Mouse (Mus musculus) layer of hippocampus, postnatal 25 days (tissue): Measurements from ENCODE around the gene Spata4. TPM values are rescaled to one million over a fixed set of nuclear protein-coding genes. Genes with fewer than 3 reads are reported as not detected.
A peak's percentile ranks its signal among the peaks of the same experiment; 100 is the strongest.
"Not testable (repeated sequence)": the region's sequence is repeated elsewhere in the genome, so short reads cannot be mapped to it uniquely, and the experiment has no call there.

Experiments
- DNase-seq, 2 experiments: peaks; one replicate each; pipeline ENCODE4 v3.0.0; 2022; ENCODE audit warnings: mixed read lengths in 2 of 2, low spot score in 1 of 2; ENCODE audit errors: extremely low spot score in 1 of 2
- total RNA-seq, 2 experiments: library from RNA; stranded (reverse); gene quantifications; 2 replicates each; pipeline ENCODE4 v1.2.3; 2021

Gene Spata4
- total RNA-seq, result not detected

- peak; percentile 24 to 30 for DNase-seq
Measured at GRCm38 (mm10) chr8:54600671-54601251, at the start of gene Spata4. Gene Spata4, plus strand, starts transcription at chr8:54600781.

- no peak for DNase-seq
Measured at GRCm38 (mm10) chr8:54554921-54555320, 45.7 kb upstream of the Spata4 start.

- no peak for DNase-seq
Measured at GRCm38 (mm10) chr8:54562137-54562536, 38.4 kb upstream of the Spata4 start.

DNA sequence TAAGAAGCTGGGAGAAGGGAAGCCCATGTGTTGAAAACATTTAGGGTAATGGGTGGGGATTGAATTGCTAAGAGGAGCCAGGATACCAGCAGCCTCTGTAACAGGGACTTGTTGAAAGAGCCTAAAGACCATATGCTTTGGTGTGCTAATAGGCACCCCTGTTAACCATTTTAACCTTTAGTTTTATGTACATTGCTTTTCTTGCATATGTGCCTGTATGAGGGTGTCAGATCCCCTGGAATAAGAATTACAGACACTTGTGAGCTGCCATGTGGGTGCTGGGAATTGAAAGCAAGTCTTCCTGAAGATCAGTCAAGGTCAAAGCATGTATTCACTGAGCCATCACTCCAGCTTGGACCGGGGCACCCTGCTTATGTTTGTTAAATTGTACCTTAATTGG, 35.4 kb upstream of the Spata4 start:
- no peak for DNase-seq

GRCm38 (mm10) chr8:54565603-54566260, 34.8 kb upstream of the Spata4 start:
- no peak for DNase-seq

- no peak for DNase-seq
Measured at GRCm38 (mm10) chr8:54567168-54567567, 33.4 kb upstream of the Spata4 start.

DNA sequence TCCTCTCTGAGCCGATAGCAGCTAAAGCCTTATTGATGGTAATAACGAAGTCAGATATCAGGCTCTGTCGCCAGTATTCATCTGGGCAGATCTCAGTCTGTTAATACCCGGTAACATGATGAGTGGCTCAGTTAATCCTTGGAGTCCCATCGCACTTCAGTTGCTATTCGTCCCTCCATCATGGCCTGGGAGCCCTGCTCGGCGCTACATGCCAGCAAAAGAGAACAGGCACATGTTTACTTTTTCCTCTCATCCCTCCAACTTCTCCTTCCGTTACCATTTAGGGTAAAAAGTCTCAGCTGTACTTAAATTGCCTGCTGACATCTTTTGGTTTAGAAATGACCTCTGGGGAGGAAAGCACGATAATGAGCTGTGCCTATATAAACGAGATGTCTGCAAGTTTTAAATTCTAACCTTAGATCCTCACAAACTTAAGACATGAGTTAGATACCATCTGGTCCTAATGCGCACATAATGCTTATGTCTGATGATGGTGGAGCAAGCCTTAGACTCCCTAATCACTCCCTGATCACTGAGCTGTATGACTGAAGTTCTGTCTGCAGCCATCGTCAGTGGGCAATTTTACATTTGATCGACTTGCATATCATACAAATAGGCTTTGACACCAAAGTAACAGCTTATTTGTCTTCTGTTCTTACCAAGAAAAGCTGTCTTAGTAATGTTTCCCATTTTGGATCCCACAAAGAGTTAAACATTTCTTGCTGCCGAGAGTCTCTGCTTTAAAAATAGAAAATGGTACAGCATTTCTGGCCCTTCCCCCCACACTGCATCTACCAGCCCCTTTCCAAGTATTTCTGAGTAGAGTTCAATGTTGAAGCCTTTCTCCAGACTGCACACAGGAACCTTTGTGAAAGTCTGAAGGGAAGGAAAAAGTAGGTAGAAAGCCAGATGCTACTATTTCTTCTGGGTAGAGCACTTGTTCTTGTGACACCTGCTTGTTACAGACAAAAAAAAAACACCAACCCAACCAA, 29.7 kb upstream of the Spata4 start:
- no peak for DNase-seq

DNA sequence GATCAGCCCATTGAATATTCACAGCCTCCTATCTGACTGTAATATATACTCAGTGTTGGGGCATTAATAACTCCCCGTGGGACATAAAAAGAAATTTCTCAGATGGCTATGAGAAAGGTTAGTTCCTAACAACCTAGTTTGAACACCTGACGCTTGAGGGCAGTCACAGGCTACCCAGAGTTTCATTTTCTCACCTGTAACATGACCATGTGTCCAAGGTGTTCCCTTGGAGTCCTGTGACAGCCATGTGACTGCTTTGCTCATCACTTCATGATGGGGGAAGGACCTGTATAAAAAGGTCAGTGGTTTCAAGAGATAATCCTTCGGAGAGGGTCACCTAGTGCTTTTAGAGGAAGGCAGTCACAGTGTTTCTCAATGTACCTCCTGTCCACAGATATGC, 19.1 kb upstream of the Spata4 start:
- no peak for DNase-seq

GRCm38 (mm10) chr8:54582886-54583285, 17.7 kb upstream of the Spata4 start:
- DNase-seq, result no peak

DNA sequence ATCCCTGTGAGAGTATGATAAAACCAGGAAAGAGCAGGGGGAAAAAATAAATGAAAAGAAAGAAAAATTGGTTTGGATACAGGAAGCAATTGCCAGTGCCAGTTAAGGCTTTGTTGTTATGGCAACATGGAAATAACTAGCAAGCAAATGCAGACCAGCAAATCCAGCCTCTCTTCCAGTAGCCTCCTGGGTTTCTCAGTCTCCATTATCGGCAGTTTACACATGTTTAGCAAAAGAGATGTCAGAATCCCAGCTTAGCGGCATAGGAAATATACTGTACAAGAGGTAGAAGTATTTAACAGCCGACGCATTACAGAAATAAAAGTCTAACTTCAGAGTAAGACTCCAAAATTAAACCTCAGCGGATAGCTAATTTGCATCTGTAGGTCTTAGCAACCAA, 5.9 kb upstream of the Spata4 start:
- no peak for DNase-seq

- DNase-seq, result no peak
Measured at GRCm38 (mm10) chr8:54596051-54596450, 4.5 kb upstream of the Spata4 start.

GRCm38 (mm10) chr8:54596940-54597339, 3.6 kb upstream of the Spata4 start:
- DNase-seq, result no peak

DNA sequence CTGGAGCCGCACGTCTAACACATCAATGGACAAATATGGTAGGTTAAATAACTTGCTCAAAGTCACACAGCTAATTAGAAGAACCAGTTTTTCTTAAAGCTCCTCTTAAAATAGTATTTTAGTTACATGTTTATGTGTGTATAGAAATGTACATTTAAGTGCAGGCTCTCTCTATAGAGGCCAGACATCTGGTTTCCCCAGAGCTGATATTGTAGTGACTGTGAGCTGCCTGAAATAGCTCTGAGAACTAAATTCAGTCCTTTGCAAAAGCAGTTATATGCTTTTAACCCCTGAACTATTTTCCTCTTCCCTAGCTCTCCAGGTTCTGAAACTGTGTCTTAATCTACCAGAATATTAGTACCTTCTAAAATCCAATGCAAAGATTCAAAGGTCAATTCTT, 3.2 kb upstream of the Spata4 start:
- DNase-seq, result no peak

DNA sequence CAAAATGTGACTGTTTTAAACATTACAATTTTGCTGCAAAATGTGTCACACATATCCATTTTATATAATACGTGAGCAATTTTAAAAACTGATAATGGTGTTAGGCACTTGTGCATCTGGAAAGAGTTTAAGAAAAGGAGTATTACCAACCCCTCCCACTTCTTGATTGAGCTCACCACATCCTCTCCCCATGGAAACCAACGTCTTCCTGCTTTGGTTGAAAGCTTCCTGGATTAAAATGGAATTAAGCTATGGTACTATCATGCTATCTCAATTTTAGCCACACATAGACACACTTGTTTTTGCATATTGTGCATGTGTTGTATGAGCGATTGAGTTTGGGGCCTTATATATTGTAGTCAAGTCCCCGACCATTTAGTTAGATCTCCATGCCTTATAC, 2.9 kb downstream of the Spata4 start:
- DNase-seq, result no peak

- DNase-seq, result no peak
Measured at GRCm38 (mm10) chr8:54609336-54609735, 8.8 kb downstream of the Spata4 start.

DNA sequence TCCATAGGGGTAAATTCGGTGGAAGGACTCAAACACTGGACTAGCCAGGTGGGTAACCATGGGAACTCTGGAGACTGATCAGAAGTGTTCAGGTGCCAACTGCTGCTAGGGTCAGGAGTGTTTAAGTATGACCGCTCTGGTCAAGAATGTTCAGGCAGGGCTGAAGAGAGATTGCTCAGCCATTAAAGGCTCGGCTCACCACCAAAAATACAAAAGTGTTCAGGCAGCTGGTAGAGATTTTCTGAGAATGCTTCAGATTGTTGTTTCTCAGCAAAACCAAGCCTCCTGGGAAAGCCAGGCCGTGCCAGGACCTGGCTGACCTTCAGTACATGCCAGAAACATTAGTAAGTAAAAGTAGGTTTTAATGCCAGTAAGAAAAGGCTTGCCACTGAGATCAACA, 9.7 kb downstream of the Spata4 start:
- DNase-seq, result no peak

DNA sequence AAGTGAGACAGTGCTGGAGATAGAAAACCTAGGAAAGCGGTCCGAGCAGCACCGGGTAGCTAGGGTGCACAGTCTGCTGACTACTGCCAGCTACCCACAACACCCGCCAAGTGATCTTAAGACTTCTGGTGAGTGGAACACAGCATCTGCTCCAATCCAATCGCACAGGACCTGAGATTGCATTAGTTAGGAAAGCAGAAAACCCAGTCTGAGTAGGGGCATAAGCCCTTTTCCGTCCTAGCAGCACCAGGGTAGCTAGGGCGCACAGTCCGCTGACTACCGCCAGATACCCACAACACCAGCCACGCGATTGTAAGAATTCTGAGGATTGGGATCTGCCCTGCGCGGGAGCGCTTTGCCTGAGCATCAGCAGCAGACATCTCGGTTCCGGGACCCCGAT, 16.1 kb downstream of the Spata4 start:
- DNase-seq, result not testable (repeated sequence)

- DNase-seq, result no peak
Measured at GRCm38 (mm10) chr8:54638634-54639033, 38.1 kb downstream of the Spata4 start.
